Mouse (Mus musculus) G1E (cell line): Measurements from ENCODE around the gene Cux1.

Source experiments
- CTCF ChIP-seq: IDR thresholded peaks from 2 replicates; pipeline ENCODE4 v1.5.1; 2012; ENCODE audit warnings: low read depth, low read length, inconsistent platforms, mixed read lengths
- GATA1 ChIP-seq: IDR thresholded peaks from 2 replicates; pipeline ENCODE4 v1.6.1; 2012; ENCODE audit warnings: borderline replicate concordance, low read length, inconsistent platforms, mixed read lengths
- GATA2 ChIP-seq: IDR thresholded peaks from 2 replicates; pipeline ENCODE4 v1.6.1; 2012; ENCODE audit warnings: low read depth, low read length, inconsistent platforms, borderline replicate concordance
- POLR2AphosphoS5 ChIP-seq: IDR thresholded peaks from 2 replicates; pipeline ENCODE4 v1.6.1; 2012; ENCODE audit warnings: low read depth, low read length, inconsistent platforms; ENCODE audit not compliant: insufficient replicate concordance
- TAL1 ChIP-seq: conservative IDR thresholded peaks from 2 replicates; pipeline ENCODE4 v1.6.1; 2012; ENCODE audit warnings: low read depth, low read length, inconsistent platforms, mixed read lengths

DNA sequence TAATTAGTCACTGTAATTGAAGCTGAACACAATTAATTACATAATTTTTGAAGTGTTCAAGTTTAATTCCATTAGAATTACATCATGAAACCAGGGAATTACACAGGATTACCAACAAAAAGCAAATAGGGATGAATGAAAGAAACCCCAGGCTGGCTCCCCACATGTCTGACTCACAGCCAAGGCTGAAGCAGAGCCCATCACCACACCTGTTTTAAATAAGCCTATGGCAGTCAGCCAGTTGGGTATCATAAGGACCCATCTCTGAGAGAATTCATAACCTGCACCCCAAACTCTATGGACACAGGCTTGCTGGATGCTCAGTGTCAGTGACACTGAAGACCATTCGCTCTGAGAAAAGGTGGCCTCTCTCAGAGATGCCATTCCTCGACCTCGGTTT lies 15.2 kb downstream of the Cux1 start:
- TF ChIP-seq GATA1 (no peak), CTCF (no peak), TAL1 (no peak), POLR2AphosphoS5 (no peak), GATA2 (no peak)
